Mouse (Mus musculus): ENCODE results near the gene Gm20821. TPM values are rescaled to one million over a fixed set of nuclear protein-coding genes. Genes with fewer than 3 reads are reported as not detected.
"Not testable (repeated sequence)": the region's sequence is repeated elsewhere in the genome, so short reads cannot be mapped to it uniquely, and the experiment has no call there.

The Gm20821 gene
- not detected for total RNA-seq (2021)
- long read RNA-seq, experiment 1, result 0 reads
- long read RNA-seq, experiment 2, result 0 reads

DNA sequence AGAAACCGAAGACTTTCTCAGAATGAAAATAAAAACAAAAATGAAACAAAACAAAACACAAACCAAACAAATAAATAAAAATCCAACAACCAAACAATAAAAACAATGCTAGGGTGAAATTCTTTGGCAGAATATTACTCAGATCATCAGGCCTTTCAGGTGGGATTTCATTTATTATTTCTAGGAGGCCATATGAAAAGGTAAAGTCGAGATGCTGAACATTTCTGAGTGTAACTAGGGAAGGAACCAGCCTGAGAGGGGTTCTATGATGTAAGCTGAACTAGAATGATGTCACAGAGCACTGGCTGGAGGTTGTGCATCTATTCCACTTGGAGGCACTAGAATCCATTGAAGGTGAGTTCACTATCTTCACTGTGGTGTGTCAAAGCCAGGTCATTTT, at the start of gene Gm20821:
TSS of gene Gm20821 (plus strand) at position 301 of the 400 bp plus-strand sequence.
- not testable (repeated sequence) for DNase-seq (ENCODE audit: low spot score in 2 of 2)

All from adrenal gland, postnatal 4 days (tissue).